Mouse (Mus musculus) spleen, postnatal 14 days (tissue): ENCODE measurements around the gene Tmem121b.

Source experiments
- DNase-seq, 2 experiments: peaks; one replicate each; pipeline ENCODE4 v3.0.0; 2021 to 2022; ENCODE audit warnings: low spot score in 2 of 2

Tmem121b gene

DNA sequence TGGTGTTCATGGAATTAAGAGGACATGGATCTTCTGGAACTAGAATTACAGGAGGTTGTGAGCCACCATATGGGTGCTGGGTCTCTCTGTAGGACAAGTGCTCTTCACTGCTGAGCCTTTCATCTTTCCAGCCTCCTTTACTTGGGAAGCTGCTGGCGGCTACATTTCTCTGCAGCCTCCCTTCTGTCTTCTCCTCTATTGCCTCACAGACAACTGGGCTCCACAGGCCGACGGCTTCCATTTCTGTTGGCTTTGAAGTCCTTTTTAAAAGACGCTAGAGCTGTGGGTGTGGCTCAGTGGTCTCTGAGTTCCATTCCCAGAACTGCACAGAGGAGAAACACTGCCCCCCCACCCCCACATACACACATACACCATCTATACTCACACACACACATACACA lies 28.2 kb downstream of the Tmem121b start:
- DNase-seq, result no peak

- DNase-seq, result no peak
Measured at GRCm38 (mm10) chr6:120464406-120464939, 29.1 kb downstream of the Tmem121b start.

- DNase-seq, result peak in 1 of 2 experiments; percentile 41
Measured at GRCm38 (mm10) chr6:120463884-120464283, 29.7 kb downstream of the Tmem121b start.

- peak; percentile 76 to 80 for DNase-seq
Measured at GRCm38 (mm10) chr6:120463086-120463871, 30.3 kb downstream of the Tmem121b start, which contains the start of gene Il17ra. Gene Il17ra, plus strand, starts transcription at chr6:120463247.

- DNase-seq, result no peak
Measured at GRCm38 (mm10) chr6:120462251-120462650, 31.4 kb downstream of the Tmem121b start.

GRCm38 (mm10) chr6:120461217-120461616 lies 32.4 kb downstream of the Tmem121b start:
- no peak for DNase-seq

GRCm38 (mm10) chr6:120457751-120458150 lies 35.9 kb downstream of the Tmem121b start:
- no peak for DNase-seq

DNA sequence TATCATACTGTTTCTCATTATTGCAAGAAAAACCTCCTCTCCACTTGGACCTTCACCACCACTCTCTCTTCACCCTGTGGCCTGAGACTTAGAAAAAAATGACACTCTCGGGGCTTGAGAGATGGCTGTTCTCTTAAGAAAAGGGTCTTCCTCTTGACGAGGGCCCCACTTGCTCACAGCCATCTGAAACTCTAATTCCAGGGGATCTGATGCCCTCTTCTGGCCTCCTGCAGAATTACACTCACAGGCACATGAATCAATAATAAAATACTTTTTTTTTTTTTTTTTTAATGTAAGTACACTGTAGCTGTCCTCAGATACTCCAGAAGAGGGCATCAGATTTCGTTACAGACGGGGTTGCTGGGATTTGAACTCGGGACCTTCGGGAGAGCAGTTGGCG lies 36.5 kb downstream of the Tmem121b start:
- DNase-seq, result no peak

- DNase-seq, result no peak
Measured at GRCm38 (mm10) chr6:120454627-120455077, 39.0 kb downstream of the Tmem121b start.

GRCm38 (mm10) chr6:120453556-120453955 lies 40.1 kb downstream of the Tmem121b start:
- DNase-seq, result no peak

GRCm38 (mm10) chr6:120453103-120453445 lies 40.5 kb downstream of the Tmem121b start:
- DNase-seq, result no peak

DNA sequence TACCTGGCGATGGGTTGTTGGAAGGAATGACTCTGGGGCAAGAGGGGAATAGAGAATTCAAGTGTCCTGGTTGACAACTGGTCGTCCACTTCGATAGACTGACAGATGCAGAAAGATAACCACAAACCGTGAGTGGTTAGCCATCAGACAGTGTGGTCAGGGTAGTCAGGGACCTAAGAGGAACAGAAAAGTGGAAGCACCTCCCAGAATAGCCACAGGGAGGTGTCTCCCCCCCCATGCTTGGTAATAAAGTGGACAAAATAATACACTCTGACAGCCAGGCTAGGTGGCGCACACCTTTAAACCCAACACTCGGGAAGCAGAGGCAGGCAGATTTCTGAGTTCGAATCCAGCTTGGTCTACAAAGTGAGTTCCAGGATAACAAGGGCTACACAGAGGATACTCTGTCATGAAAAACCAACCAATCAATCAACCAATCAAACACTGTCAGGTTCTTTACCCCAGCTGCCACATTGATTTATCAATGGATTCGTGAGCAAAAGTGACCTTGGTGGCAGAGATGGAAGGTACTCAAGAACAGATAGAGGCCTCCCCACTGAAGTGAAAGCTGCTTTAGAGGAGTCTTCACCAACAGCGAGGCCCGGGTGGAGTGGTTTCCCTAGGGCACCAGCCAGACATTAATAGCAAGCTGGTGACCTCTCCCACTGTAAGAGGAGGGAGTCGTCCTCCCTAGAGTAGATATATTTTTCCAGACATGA lies 41.1 kb downstream of the Tmem121b start:
- DNase-seq, result no peak

DNA sequence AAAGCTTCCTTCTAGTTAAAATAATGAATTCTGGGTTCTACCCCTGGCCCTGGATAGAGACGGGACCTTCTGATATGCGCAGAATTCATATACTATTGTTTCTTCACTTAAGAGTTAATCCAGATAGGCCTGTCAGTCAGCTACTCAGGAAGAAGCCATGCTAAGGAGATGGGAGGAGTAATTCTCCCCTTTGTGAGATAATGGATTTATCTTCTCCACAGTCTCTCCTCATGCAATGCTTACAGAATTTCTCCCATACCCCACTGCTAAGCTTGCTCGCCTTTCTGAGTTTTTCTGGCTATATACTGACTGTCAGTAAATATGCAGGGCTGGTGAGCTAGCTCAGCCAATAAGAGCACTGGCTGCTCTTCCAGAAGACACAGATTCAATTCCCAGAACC lies 43.4 kb downstream of the Tmem121b start:
- no peak for DNase-seq

DNA sequence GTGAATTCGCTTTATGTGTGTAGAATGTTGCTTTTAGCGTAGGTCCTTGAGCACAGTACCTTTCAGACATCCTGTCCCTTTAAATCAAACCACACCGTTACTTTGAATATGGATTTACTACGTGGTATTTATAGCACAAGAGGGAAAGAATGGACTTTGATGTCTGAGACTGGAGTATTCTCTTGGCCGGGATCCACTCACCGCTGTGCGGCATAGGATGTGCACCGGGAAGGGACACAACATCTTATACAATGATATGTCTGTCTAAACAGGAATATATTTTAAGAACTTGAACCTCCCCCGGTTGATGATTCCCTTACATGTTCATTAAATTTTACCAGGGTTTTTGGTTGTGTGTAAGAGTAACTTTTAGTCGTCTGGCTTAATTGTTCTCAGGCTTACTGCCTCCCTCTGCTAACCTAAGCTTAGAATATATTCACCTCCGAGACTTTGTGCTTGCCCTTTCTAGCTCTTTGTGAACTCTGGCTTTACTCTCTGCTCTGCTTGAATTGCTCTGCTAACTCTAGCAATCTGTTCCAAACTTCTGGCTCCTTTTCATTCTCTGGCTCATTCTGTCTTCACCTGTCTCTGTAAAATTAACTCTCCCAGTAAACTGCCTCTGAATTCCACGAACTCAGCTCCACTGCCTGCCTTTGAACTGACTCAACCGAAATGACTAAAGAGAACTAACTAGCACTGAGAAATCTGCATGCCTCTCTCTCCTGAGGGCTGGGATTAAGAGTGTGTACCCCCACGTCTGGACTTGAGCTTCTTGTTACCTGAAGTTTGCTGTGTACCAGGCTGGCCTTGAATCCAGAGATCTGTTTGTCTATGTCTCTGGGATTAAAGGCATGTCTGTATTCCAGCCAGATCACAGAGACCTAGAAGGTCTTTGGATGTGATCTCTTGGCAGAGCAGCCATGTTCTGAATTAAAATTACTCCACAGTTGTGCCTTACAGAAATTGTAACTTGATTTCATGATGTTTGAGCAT lies 49.9 kb downstream of the Tmem121b start:
- DNase-seq, result no peak

DNA sequence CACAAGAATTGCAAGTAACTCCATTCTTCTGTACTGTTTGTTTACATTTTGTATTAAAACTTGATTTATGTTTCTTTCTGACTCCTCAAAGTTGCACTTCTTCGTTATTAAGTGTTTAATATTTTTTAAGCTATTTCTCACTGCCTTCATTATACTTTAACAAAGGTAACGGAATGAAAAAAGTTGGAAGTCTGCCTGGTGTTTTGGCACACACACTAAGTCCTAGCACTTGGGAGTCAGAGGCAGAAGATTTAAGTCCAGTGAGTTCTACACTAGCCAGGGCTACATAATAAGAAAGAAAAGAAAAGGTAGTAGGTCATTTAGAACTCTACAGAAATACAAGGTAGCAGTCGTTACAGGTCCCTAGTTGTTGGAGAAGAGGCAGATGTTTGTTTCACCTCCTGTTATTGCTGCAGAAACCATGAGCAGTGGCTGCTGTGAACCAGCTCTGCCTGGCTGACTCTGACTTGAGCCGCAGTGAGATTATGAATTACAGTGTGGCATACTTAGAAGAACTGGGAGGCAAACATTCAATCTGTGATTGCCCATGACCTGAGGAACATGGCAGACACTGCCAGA lies 51.3 kb downstream of the Tmem121b start:
- no peak for DNase-seq
